Mouse (Mus musculus) ES-E14 (cell line): ENCODE measurements around the gene Rnf141. TPM values are rescaled to one million over a fixed set of nuclear protein-coding genes. Genes with fewer than 3 reads are reported as not detected.

Experiments used
- DNase-seq: peaks from one replicate; pipeline ENCODE4 v3.0.0-alpha.2; 2013; ENCODE audit warnings: low read depth, low spot score
- H3K27ac ChIP-seq: 2 replicates; pipeline ENCODE4 v1.5.1; 2012; ENCODE audit warnings: low read depth, mild to moderate bottlenecking, low read length, moderate library complexity, mixed read lengths; ENCODE audit not compliant: poor library complexity, insufficient read depth, severe bottlenecking
- H3K36me3 ChIP-seq: 2 replicates; pipeline ENCODE4 v1.6.1; 2012; ENCODE audit warnings: mild to moderate bottlenecking, low read length, moderate library complexity, mixed read lengths; ENCODE audit not compliant: control insufficient read depth, poor library complexity, insufficient read depth, severe bottlenecking
- H3K4me1 ChIP-seq, 2 experiments: fragments of 150-350 bp in 1 of 2; sonication (generic) in 1 of 2; 2 replicates each; pipeline ENCODE4 v1.6.1; 2012; ENCODE audit warnings: low read length in 2 of 2, mild to moderate bottlenecking in 1 of 2, mixed read lengths in 1 of 2; ENCODE audit not compliant: control insufficient read depth in 2 of 2, insufficient read depth in 2 of 2, poor library complexity in 1 of 2
- H3K4me3 ChIP-seq, 2 experiments: fragments of 150-350 bp in 1 of 2; sonication (generic) in 1 of 2; 2 replicates each; pipeline ENCODE4 v1.5.1; 2012; ENCODE audit warnings: low read length in 2 of 2, low read depth in 1 of 2, mild to moderate bottlenecking in 1 of 2, mixed read lengths in 1 of 2; ENCODE audit not compliant: insufficient read depth in 1 of 2, poor library complexity in 1 of 2, severe bottlenecking in 1 of 2
- H3K9ac ChIP-seq: 2 replicates; pipeline ENCODE4 v1.6.1; 2012; ENCODE audit warnings: low read depth, mild to moderate bottlenecking, low read length, mixed read lengths; ENCODE audit not compliant: poor library complexity, insufficient read depth, severe bottlenecking
- H3K9me3 ChIP-seq: fragments of 150-350 bp; sonication (generic); 2 replicates; pipeline ENCODE4 v1.6.1; 2012; ENCODE audit warnings: low read depth, mild to moderate bottlenecking, low read length; ENCODE audit not compliant: control insufficient read depth, insufficient read depth
- HCFC1 ChIP-seq: IDR thresholded peaks from 2 replicates; pipeline ENCODE4 v1.6.1; 2012; ENCODE audit warnings: low read length, inconsistent platforms, borderline replicate concordance; ENCODE audit not compliant: insufficient read depth
- MAFK ChIP-seq: IDR thresholded peaks from 2 replicates; pipeline ENCODE4 v1.6.1; 2014; ENCODE audit warnings: mild to moderate bottlenecking, low read depth, low read length, inconsistent platforms; ENCODE audit not compliant: insufficient read depth
- ZNF384 ChIP-seq: IDR thresholded peaks from 2 replicates; pipeline ENCODE4 v1.6.1; 2012; ENCODE audit warnings: low read depth, low read length, inconsistent platforms
- in situ Hi-C, 2 experiments: fragments of 600-800 bp; cut with MboI; formaldehyde crosslinking; loops; one replicate each; pipeline ENCODE4 v1.15.1; 2025; ENCODE audit warnings: low sequenced_read_pairs in 2 of 2, inconsistent platforms in 1 of 2; ENCODE audit not compliant: unreplicated experiment in 2 of 2
- total RNA-seq: library from RNA; depleted of rRNA; stranded (reverse); fragments of 300-350 nt; gene quantifications from 2 replicates; pipeline ENCODE4 v1.2.3, GENCODE M21; 2012; rRNA removed

The Rnf141 gene
- total RNA-seq, 1 experiment: 25.0 TPM

- in situ Hi-C loops: no loop called here
- Histone ChIP-seq H3K4me1 (peaks cover 9 to 17% of the 10 kb centered on the region in 2 experiments; a peak in 3 of 4 replicates), H3K9ac (no peak overlapping the region), H3K9me3 (no peaks in the 10 kb centered on the region; the same call in 1 of the 2 replicates), H3K36me3 (no peaks in the 10 kb centered on the region), H3K27ac (no peak overlapping the region), H3K4me3 (no peak overlapping the region)
- DNase-seq: no peak
- no peak for TF ChIP-seq HCFC1
- TF ChIP-seq ZNF384: no peak
- TF ChIP-seq MAFK: no peak
Measured at GRCm38 (mm10) chr7:110750834-110751233, 93.4 kb downstream of the Rnf141 start.

Other genes starting within 250 kb of the Rnf141 start
- 17.4 and 21.6 TPM in 2 replicates for gene Sbf2, start 229.5 kb downstream of the Rnf141 start, total RNA-seq
- gene Adm, start 216.8 kb downstream of the Rnf141 start, total RNA-seq: 4.0 and 6.2 TPM in 2 replicates
- 2.4 and 5.3 TPM in 2 replicates for gene Ampd3, start 76.3 kb downstream of the Rnf141 start, total RNA-seq
- not detected in 2 replicates for gene Lyve1, start 18.8 kb upstream of the Rnf141 start, total RNA-seq
- 0.21 and 0.27 TPM in 2 replicates for gene Mrvi1, start 138.0 kb upstream of the Rnf141 start, total RNA-seq
- 54.9 and 71.9 TPM in 2 replicates for gene Ctr9, start 184.5 kb upstream of the Rnf141 start, total RNA-seq
- 494 and 627 TPM in 2 replicates for gene Eif4g2, start 238.6 kb upstream of the Rnf141 start, total RNA-seq